Mouse (Mus musculus): ENCODE data around the gene Otulin. TPM values are rescaled to one million over a fixed set of nuclear protein-coding genes. Genes with fewer than 3 reads are reported as not detected.

Otulin gene
- total and polyA plus RNA-seq, 3 experiments: 65.5 to 70.6 TPM; not detected in 1

- TF ChIP-seq USF2 (IDR thresholded peaks at IDR 0.05; ENCODE audit: borderline replicate concordance in 1 of 2, insufficient read depth in 1 of 2, low read depth in 1 of 2, low read length in 2 of 2) (no peak), POLR2AphosphoS5 (IDR thresholded peaks at IDR 0.05; ENCODE audit: borderline replicate concordance, low read depth, low read length) (no peak)
These were observed 9.9 kb downstream of the Otulin start (continued) for GRCm38 (mm10) chr15:27620475-27621185.

- no peak overlapping the region for H3K9ac ChIP-seq (ENCODE audit: control insufficient read depth, low read depth, low read length, poor library complexity, severe bottlenecking)
- H3K36me3 ChIP-seq (ENCODE audit: control insufficient read depth in 1 of 2, insufficient read depth in 2 of 2, low read length in 2 of 2): peaks cover 36 to 38% of the 10 kb centered on the region in 2 experiments
- TF ChIP-seq SMC3 (IDR thresholded peaks at IDR 0.05; ENCODE audit: low read depth, low read length) (no peak), GATA1 (IDR thresholded peaks at IDR 0.05; ENCODE audit: low read depth, low read length) (no peak), ELF1 (IDR thresholded peaks at IDR 0.05; ENCODE audit: low read depth, low read length) (no peak), MAFK (IDR thresholded peaks at IDR 0.05; ENCODE audit: borderline replicate concordance, low read depth, low read length) (no peak), EP300 (IDR thresholded peaks at IDR 0.05; ENCODE audit: low read depth in 1 of 2, low read length in 2 of 2) (no peak), UBTF (IDR thresholded peaks at IDR 0.05; ENCODE audit: borderline replicate concordance, insufficient read depth, low read depth, low read length) (no peak), KAT2A (conservative IDR thresholded peaks at IDR 0.05; ENCODE audit: low read depth, low read length) (no peak), MYB (IDR thresholded peaks at IDR 0.05; ENCODE audit: low read depth, low read length) (no peak)
- H3K4me3 ChIP-seq (ENCODE audit: control insufficient read depth in 1 of 2, insufficient read depth in 1 of 2, low read depth in 2 of 2, low read length in 2 of 2): no peak overlapping the region
- H3K27me3 ChIP-seq (ENCODE audit: control insufficient read depth in 1 of 2, insufficient read depth in 2 of 2, low read length in 2 of 2): no peaks in the 10 kb centered on the region
- DNase-seq (ENCODE audit: low read depth, low spot score): no peak
- no peaks in the 10 kb centered on the region for H3K9me3 ChIP-seq (replicated peaks; ENCODE audit: insufficient read depth, low read length)
- peaks cover 24 to 26% of the 10 kb centered on the region in 2 experiments for H3K4me1 ChIP-seq (ENCODE audit: control insufficient read depth in 1 of 2, insufficient read depth in 2 of 2, low read length in 2 of 2)
- H3K79me2 ChIP-seq (ENCODE audit: control insufficient read depth, insufficient read depth, low read length, poor library complexity): peaks cover 31% of the 10 kb centered on the region
- H3K27ac ChIP-seq (ENCODE audit: control insufficient read depth, low read depth, low read length): peak overlapping the region; percentile 18
These were observed 10.8 kb downstream of the Otulin start for GRCm38 (mm10) chr15:27619683-27620082.

GRCm38 (mm10) chr15:27618778-27619533 is 11.5 kb downstream of the Otulin start:
- Histone ChIP-seq H3K79me2 (ENCODE audit: control insufficient read depth, insufficient read depth, low read length, poor library complexity) (peaks cover 24% of the 10 kb centered on the region), H3K27ac (ENCODE audit: control insufficient read depth, low read depth, low read length) (peak overlapping the region; percentile 64), H3K36me3 (ENCODE audit: control insufficient read depth in 1 of 2, insufficient read depth in 2 of 2, low read length in 2 of 2) (peaks cover 36 to 38% of the 10 kb centered on the region in 2 experiments), H3K27me3 (ENCODE audit: control insufficient read depth in 1 of 2, insufficient read depth in 2 of 2, low read length in 2 of 2) (no peaks in the 10 kb centered on the region), H3K9me3 (replicated peaks; ENCODE audit: insufficient read depth, low read length) (no peaks in the 10 kb centered on the region), H3K9ac (ENCODE audit: control insufficient read depth, low read depth, low read length, poor library complexity, severe bottlenecking) (peak overlapping the region; percentile 14; the same call in 1 of the 2 replicates), H3K4me1 (ENCODE audit: control insufficient read depth in 1 of 2, insufficient read depth in 2 of 2, low read length in 2 of 2) (peaks cover 24 to 26% of the 10 kb centered on the region in 2 experiments), H3K4me3 (ENCODE audit: control insufficient read depth in 1 of 2, insufficient read depth in 1 of 2, low read depth in 2 of 2, low read length in 2 of 2) (no peak overlapping the region)
- peak; percentile 41 for DNase-seq (ENCODE audit: low read depth, low spot score)
- TF ChIP-seq ZC3H11A (IDR thresholded peaks at IDR 0.05; ENCODE audit: low read depth, low read length) (no peak), POLR2A (IDR thresholded peaks at IDR 0.05; ENCODE audit: control insufficient read depth in 1 of 2, insufficient read depth in 1 of 2, low read depth in 1 of 2, low read length in 2 of 2, poor library complexity in 1 of 2) (no peak), ZKSCAN1 (IDR thresholded peaks at IDR 0.05; ENCODE audit: low read depth, low read length) (no peak), EP300 (IDR thresholded peaks at IDR 0.05; ENCODE audit: low read depth in 1 of 2, low read length in 2 of 2) (peak; percentile 49; a peak in 3 of 4 replicates), MAX (IDR thresholded peaks at IDR 0.05; ENCODE audit: low read length) (no peak; the same call in 1 of the 2 replicates), CHD2 (IDR thresholded peaks at IDR 0.05; ENCODE audit: low read length) (no peak), NELFE (IDR thresholded peaks at IDR 0.05; ENCODE audit: low read depth, low read length) (no peak), USF2 (IDR thresholded peaks at IDR 0.05; ENCODE audit: borderline replicate concordance in 1 of 2, insufficient read depth in 1 of 2, low read depth in 1 of 2, low read length in 2 of 2) (peak in 1 of 2 experiments; percentile 48; a peak in 1 of 4 replicates), SMC3 (IDR thresholded peaks at IDR 0.05; ENCODE audit: low read depth, low read length) (no peak), CHD1 (IDR thresholded peaks at IDR 0.05; ENCODE audit: low read depth, low read length) (no peak), TBP (IDR thresholded peaks at IDR 0.05; ENCODE audit: low read depth, low read length) (0 out of 2 replicates have a peak, but pooled peaks have one; percentile 17), KAT2A (conservative IDR thresholded peaks at IDR 0.05; ENCODE audit: low read depth, low read length) (no peak), POLR2AphosphoS2 (IDR thresholded peaks at IDR 0.05; ENCODE audit: low read length) (no peak; the same call in 1 of the 2 replicates), MAZ (IDR thresholded peaks at IDR 0.05; ENCODE audit: low read depth, low read length) (no peak), NRF1 (IDR thresholded peaks at IDR 0.05; ENCODE audit: insufficient read depth, low read depth, low read length, poor library complexity, severe bottlenecking) (no peak), TAL1 (IDR thresholded peaks at IDR 0.05; ENCODE audit: low read length) (peak; percentile 46), GATA1 (IDR thresholded peaks at IDR 0.05; ENCODE audit: low read depth, low read length) (peak; percentile 76), HCFC1 (IDR thresholded peaks at IDR 0.05; ENCODE audit: low read depth, low read length) (no peak), ELF1 (IDR thresholded peaks at IDR 0.05; ENCODE audit: low read depth, low read length) (no peak), POLR2AphosphoS5 (IDR thresholded peaks at IDR 0.05; ENCODE audit: borderline replicate concordance, low read depth, low read length) (no peak), ZMIZ1 (IDR thresholded peaks at IDR 0.05; ENCODE audit: low read depth, low read length) (no peak), MAFK (IDR thresholded peaks at IDR 0.05; ENCODE audit: borderline replicate concordance, low read depth, low read length) (no peak)

Data from MEL (cell line).